Mouse (Mus musculus) olfactory bulb, adult 2 months (tissue): ENCODE data around the gene Megf11.
"Not testable (repeated sequence)": the region's sequence is repeated elsewhere in the genome, so short reads cannot be mapped to it uniquely, and the experiment has no call there.

ENCODE experiments used
- CTCF ChIP-seq: fragments of 200-500 bp; IDR thresholded peaks from 2 replicates; pipeline ENCODE4 v1.5.1; 2012; ENCODE audit warnings: low read depth, mild to moderate bottlenecking, low read length, moderate library complexity; ENCODE audit not compliant: insufficient read depth
- POLR2A ChIP-seq: fragments of 200-500 bp; IDR thresholded peaks from 2 replicates; pipeline ENCODE4 v1.6.1; 2012; ENCODE audit warnings: mild to moderate bottlenecking, low read depth, low read length, moderate library complexity; ENCODE audit not compliant: insufficient read depth

- not testable (repeated sequence) for TF ChIP-seq CTCF, POLR2A
These were observed 92.0 kb downstream of the Megf11 start for GRCm38 (mm10) chr9:64477397-64477796.
